Mouse (Mus musculus): ENCODE data around the gene BC048507. TPM values are rescaled to one million over a fixed set of nuclear protein-coding genes. Genes with fewer than 3 reads are reported as not detected.
"Not testable (repeated sequence)": the region's sequence is repeated elsewhere in the genome, so short reads cannot be mapped to it uniquely, and the experiment has no call there.

The BC048507 gene
- polyA plus RNA-seq, 1 experiment from 2014 or later: not detected

DNA sequence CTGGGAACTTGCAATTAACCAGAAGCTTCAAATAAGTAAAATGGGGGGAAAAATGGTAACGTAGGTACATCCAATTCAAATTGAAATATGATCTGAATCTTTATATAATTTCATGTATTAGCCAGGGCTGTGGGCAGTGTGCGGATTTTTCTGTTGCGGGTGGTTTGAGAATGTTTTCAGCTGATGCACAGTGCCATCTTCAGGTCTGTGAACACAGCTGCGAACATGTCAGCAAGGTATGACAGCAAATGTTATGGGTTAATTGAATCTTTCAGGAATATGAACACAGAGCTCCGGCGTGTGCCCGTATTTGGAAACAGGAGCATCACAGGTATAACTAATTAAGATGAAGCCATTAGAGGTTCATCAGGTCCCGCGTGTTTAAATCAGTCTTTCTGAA is 618 bp upstream of the BC048507 start:
- H3K4me3 ChIP-seq (ENCODE audit: low read depth, low read length): no peak overlapping the region
- no peaks in the 10 kb centered on the region for H3K36me3 ChIP-seq (ENCODE audit: control insufficient read depth, insufficient read depth, low read length)
- no peaks in the 10 kb centered on the region for H3K4me1 ChIP-seq (replicated peaks; ENCODE audit: control insufficient read depth, insufficient read depth)
- 83% methylated on average over 9 of the region's 9 CpGs for WGBS
- H3K9ac ChIP-seq (ENCODE audit: low read length): no peak overlapping the region
- DNase-seq (ENCODE audit: low spot score): no peak
- no peak for TF ChIP-seq EP300 (optimal IDR thresholded peaks at IDR 0.05)
- TF ChIP-seq CTCF (IDR thresholded peaks at IDR 0.05; ENCODE audit: low read depth): peak; percentile 11; the same call in 1 of the 2 replicates
- H3K27ac ChIP-seq (replicated peaks): no peak overlapping the region
- H3K9me3 ChIP-seq (ENCODE audit: control insufficient read depth, low read length): no peaks in the 10 kb centered on the region
- no peak overlapping the region for H3K4me2 ChIP-seq (replicated peaks; ENCODE audit: low read depth)
- no peak for ATAC-seq (ENCODE audit: low FRiP score, low TSS enrichment)
- H3K27me3 ChIP-seq (ENCODE audit: control insufficient read depth, insufficient read depth, low read length): no peaks in the 10 kb centered on the region

DNA sequence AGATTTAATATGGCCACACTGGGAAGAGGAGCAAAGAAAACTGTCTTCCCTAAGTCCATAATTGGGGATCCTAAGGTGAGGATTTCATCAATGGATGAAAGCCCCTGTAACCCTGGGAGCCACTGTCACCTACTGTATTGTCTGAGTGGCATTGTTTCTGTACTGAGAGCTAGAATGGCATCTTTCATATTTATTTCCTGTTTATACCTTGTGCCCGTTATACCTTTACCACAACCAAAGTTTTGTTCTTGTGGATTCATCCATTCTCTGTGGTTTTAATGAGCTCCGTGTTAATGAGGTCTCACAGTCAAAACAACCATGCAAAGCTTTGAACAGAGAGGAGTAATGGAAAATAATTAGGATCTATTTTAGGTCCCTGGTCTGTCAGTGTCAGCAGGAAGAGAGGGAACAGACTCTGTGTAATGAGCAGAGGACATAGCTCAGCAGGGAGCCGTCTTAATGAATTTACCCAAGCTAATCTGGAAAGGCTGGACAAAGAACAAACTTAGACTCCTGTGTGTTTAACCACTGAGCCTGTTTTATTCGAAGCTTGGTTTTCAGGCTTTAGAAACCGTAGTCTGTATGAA is 1.7 kb downstream of the BC048507 start:
- Histone ChIP-seq H3K36me3 (ENCODE audit: control insufficient read depth, insufficient read depth, low read length) (no peaks in the 10 kb centered on the region), H3K27me3 (ENCODE audit: control insufficient read depth, insufficient read depth, low read length) (no peaks in the 10 kb centered on the region), H3K4me2 (replicated peaks; ENCODE audit: low read depth) (no peak overlapping the region), H3K4me1 (replicated peaks; ENCODE audit: control insufficient read depth, insufficient read depth) (no peaks in the 10 kb centered on the region), H3K9me3 (ENCODE audit: control insufficient read depth, low read length) (no peaks in the 10 kb centered on the region), H3K9ac (ENCODE audit: low read length) (no peak overlapping the region), H3K4me3 (ENCODE audit: low read depth, low read length) (no peak overlapping the region), H3K27ac (replicated peaks) (no peak overlapping the region)
- ATAC-seq (ENCODE audit: low FRiP score, low TSS enrichment) (no peak), DNase-seq (ENCODE audit: low spot score) (no peak)
- TF ChIP-seq CTCF (IDR thresholded peaks at IDR 0.05; ENCODE audit: low read depth) (no peak), EP300 (optimal IDR thresholded peaks at IDR 0.05) (no peak)
- WGBS: 42% methylated on average over 5 of the region's 5 CpGs

DNA sequence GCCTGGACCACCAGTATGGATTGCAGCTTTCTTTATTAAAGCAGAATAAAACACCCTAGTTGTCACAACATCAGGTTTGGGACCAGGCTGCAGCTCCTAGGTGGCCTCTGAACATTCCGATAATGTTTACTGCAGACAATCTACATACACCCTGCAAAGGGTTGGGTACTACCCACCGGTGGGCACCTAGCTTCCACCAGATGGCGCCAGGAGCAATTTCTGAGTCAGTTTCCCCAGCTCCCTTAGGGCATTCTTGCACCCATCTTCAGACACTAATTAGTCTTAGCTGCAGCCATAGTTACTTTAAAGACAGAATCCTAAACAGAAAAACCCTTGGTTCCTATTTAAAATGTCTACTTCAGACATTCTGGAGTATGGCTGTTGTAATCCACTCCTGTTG is 4.8 kb downstream of the BC048507 start:
- H3K27ac ChIP-seq (replicated peaks): no peak overlapping the region
- H3K9ac ChIP-seq (ENCODE audit: low read length): no peak overlapping the region
- H3K4me3 ChIP-seq (ENCODE audit: low read depth, low read length): no peak overlapping the region
- no peak for DNase-seq (ENCODE audit: low spot score)
- ATAC-seq (ENCODE audit: low FRiP score, low TSS enrichment): no peak
- H3K4me2 ChIP-seq (replicated peaks; ENCODE audit: low read depth): no peak overlapping the region
- no peaks in the 10 kb centered on the region for H3K36me3 ChIP-seq (ENCODE audit: control insufficient read depth, insufficient read depth, low read length)
- 28% methylated on average over 3 of the region's 3 CpGs for WGBS
- H3K27me3 ChIP-seq (ENCODE audit: control insufficient read depth, insufficient read depth, low read length): no peaks in the 10 kb centered on the region
- H3K4me1 ChIP-seq (replicated peaks; ENCODE audit: control insufficient read depth, insufficient read depth): no peaks in the 10 kb centered on the region
- H3K9me3 ChIP-seq (ENCODE audit: control insufficient read depth, low read length): no peaks in the 10 kb centered on the region
- TF ChIP-seq EP300 (optimal IDR thresholded peaks at IDR 0.05): no peak
- peak; percentile 55 for TF ChIP-seq CTCF (IDR thresholded peaks at IDR 0.05; ENCODE audit: low read depth)

DNA sequence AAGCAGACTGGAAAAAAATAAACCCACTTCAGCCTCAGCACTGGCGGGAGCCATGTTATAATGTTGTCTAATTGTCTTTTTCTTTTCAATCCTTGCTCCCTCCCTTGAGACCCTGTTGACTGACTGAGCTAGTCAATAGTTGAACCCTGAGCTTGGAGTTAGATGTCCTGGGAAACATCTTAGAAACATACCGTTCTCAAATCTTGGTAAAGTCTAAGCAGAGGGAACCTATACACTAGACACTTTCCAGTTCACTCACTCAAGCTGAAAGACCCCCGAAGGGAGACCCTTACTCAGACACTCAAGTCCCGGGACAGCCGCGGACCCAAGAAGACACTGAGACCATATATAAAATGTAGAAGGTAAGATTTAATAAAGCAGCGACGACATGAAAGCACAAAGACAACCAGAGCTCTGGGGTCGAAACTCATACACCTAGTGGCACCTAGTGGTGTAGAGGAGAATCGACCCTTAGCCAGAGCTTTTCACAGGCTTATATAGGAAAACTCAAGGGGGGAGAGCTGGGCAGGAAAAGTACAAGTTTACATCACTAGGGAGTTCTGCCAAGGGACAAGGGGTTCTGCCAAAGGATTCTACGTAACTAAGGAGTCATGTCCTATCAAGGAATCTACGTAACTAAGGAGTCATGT is 13.0 kb downstream of the BC048507 start:
- H3K36me3 ChIP-seq (ENCODE audit: control insufficient read depth, insufficient read depth, low read length); DNase-seq (ENCODE audit: low spot score); H3K4me2 ChIP-seq (replicated peaks; ENCODE audit: low read depth); H3K4me3 ChIP-seq (ENCODE audit: low read depth, low read length); H3K4me1 ChIP-seq (replicated peaks; ENCODE audit: control insufficient read depth, insufficient read depth); H3K9ac ChIP-seq (ENCODE audit: low read length); H3K9me3 ChIP-seq (ENCODE audit: control insufficient read depth, low read length); ATAC-seq (ENCODE audit: low FRiP score, low TSS enrichment); H3K27ac ChIP-seq (replicated peaks); H3K27me3 ChIP-seq (ENCODE audit: control insufficient read depth, insufficient read depth, low read length): not testable (repeated sequence)
- 33% methylated on average over 7 of the region's 12 CpGs for WGBS

DNA sequence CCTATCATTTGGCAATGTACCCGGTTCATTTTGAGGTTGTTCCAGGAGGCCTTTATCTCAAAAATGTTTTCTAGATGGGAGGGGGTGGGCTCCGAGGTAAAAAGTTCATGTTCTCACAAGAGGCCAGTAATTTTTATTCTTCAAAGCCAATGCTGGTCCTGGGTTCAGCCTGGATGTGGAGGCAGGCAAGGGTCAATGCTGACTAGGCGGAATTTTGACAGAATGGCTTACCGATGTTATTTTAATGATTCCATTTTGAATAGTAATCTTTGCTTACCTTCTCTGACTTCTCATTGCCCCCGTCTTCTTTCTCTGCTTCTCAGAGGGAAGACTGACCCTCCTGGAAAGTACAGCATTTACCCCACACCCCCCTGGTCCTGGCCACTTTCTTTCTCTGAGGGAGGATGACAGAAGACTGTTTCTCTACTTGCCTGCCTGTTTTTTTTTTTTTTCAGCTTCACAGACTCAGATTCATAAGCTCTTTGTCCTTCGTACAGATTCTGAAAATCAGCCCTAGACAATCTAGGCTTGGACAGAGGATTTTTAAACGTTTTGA is 13.7 kb downstream of the BC048507 start:
- Histone ChIP-seq H3K4me3 (ENCODE audit: low read depth, low read length) (no peak overlapping the region), H3K4me1 (replicated peaks; ENCODE audit: control insufficient read depth, insufficient read depth) (no peaks in the 10 kb centered on the region), H3K9me3 (ENCODE audit: control insufficient read depth, low read length) (no peaks in the 10 kb centered on the region), H3K4me2 (replicated peaks; ENCODE audit: low read depth) (no peak overlapping the region), H3K27me3 (ENCODE audit: control insufficient read depth, insufficient read depth, low read length) (no peaks in the 10 kb centered on the region), H3K27ac (replicated peaks) (no peak overlapping the region), H3K9ac (ENCODE audit: low read length) (no peak overlapping the region), H3K36me3 (ENCODE audit: control insufficient read depth, insufficient read depth, low read length) (no peaks in the 10 kb centered on the region)
- TF ChIP-seq EP300 (optimal IDR thresholded peaks at IDR 0.05): no peak
- no peak for TF ChIP-seq CTCF (IDR thresholded peaks at IDR 0.05; ENCODE audit: low read depth)
- WGBS: 38% methylated on average over 6 of the region's 7 CpGs
- ATAC-seq (ENCODE audit: low FRiP score, low TSS enrichment): peak; percentile 29; the same call in 1 of the 2 replicates
- DNase-seq (ENCODE audit: low spot score): no peak

DNA sequence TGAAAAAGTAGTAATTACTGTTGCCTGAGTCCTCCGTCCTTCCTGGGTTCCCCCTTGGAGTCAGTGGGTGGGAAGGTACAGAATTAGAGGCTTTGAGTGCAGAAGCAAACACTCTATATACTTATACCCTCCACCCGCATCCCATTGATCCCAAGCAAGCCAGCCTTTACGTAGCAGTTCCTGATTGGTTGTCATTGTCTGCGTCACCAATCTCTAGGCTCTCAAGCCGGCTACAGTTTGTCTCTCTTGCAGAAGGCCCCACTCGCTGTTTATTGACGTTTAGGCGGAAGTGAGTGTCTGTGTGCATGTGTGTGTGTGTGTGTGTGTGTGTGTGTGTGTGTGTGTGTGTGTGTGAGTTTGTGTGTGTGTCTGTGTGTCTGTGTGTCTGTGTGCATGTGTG is 20.8 kb downstream of the BC048507 start:
- TF ChIP-seq EP300 (optimal IDR thresholded peaks at IDR 0.05) (no peak), CTCF (IDR thresholded peaks at IDR 0.05; ENCODE audit: low read depth) (no peak)
- no peaks in the 10 kb centered on the region for H3K27me3 ChIP-seq (ENCODE audit: control insufficient read depth, insufficient read depth, low read length)
- WGBS: 88% methylated on average over 8 of the region's 8 CpGs
- DNase-seq (ENCODE audit: low spot score) (no peak), ATAC-seq (ENCODE audit: low FRiP score, low TSS enrichment) (no peak)
- no peak overlapping the region for H3K4me3 ChIP-seq (ENCODE audit: low read depth, low read length)
- no peak overlapping the region for H3K9ac ChIP-seq (ENCODE audit: low read length)
- no peaks in the 10 kb centered on the region for H3K36me3 ChIP-seq (ENCODE audit: control insufficient read depth, insufficient read depth, low read length)
- H3K27ac ChIP-seq (replicated peaks): no peak overlapping the region
- H3K4me2 ChIP-seq (replicated peaks; ENCODE audit: low read depth): no peak overlapping the region
- no peaks in the 10 kb centered on the region for H3K9me3 ChIP-seq (ENCODE audit: control insufficient read depth, low read length)
- no peaks in the 10 kb centered on the region for H3K4me1 ChIP-seq (replicated peaks; ENCODE audit: control insufficient read depth, insufficient read depth)

All from stomach, postnatal 0 days (tissue).